Mouse (Mus musculus) liver, embryonic 15.5 days (tissue): Measurements from ENCODE around the gene 5730455P16Rik. TPM values are rescaled to one million over a fixed set of nuclear protein-coding genes. Genes with fewer than 3 reads are reported as not detected.
"Not testable (repeated sequence)": the region's sequence is repeated elsewhere in the genome, so short reads cannot be mapped to it uniquely, and the experiment has no call there.

Source experiments
- ATAC-seq: fragments of 200-750 bp; cut with Nextera tagmentation; 2 replicates; pipeline ENCODE4 v1.8.0; 2017; ENCODE audit warnings: moderate number of reproducible peaks, mild to moderate bottlenecking, moderate library complexity; ENCODE audit not compliant: insufficient read depth
- H3K27ac ChIP-seq: fragments of 300-500 bp; sonication (generic); replicated peaks from 2 replicates; pipeline ENCODE4 v1.5.1; 2015; ENCODE audit warnings: mild to moderate bottlenecking, inconsistent platforms
- H3K27me3 ChIP-seq: fragments of 300-500 bp; sonication (generic); 2 replicates; pipeline ENCODE4 v1.6.1; 2015; ENCODE audit warnings: mild to moderate bottlenecking, inconsistent platforms
- H3K36me3 ChIP-seq: fragments of 300-500 bp; sonication (generic); replicated peaks from 2 replicates; pipeline ENCODE4 v1.6.1; 2015; ENCODE audit warnings: moderate library complexity, mild to moderate bottlenecking, inconsistent platforms
- H3K4me1 ChIP-seq: fragments of 300-500 bp; sonication (generic); replicated peaks from 2 replicates; pipeline ENCODE4 v1.6.1; 2015; ENCODE audit warnings: inconsistent platforms
- H3K4me2 ChIP-seq: fragments of 300-500 bp; sonication (generic); 2 replicates; pipeline ENCODE4 v1.6.1; 2015; ENCODE audit warnings: moderate library complexity, mild to moderate bottlenecking, inconsistent platforms
- H3K4me3 ChIP-seq: fragments of 300-500 bp; sonication (generic); replicated peaks from 2 replicates; pipeline ENCODE4 v1.5.1; 2015; ENCODE audit warnings: mild to moderate bottlenecking, inconsistent platforms
- H3K9ac ChIP-seq: fragments of 300-500 bp; sonication (generic); 2 replicates; pipeline ENCODE4 v1.6.1; 2015; ENCODE audit warnings: moderate library complexity, mild to moderate bottlenecking, inconsistent platforms
- H3K9me3 ChIP-seq: fragments of 300-500 bp; sonication (generic); replicated peaks from 2 replicates; pipeline ENCODE4 v1.6.1; 2016; ENCODE audit warnings: inconsistent platforms
- WGBS: fragments of 180-500 bp; shearing (Covaris S2); methylation state at CpG from one replicate; pipeline ENCODE4 v1.1.7; 2015; ENCODE audit warnings: mixed read lengths; ENCODE audit not compliant: insufficient replicate concordance; 5-methylcytosine and 5-hydroxymethylcytosine counted together
- polyA plus RNA-seq: library from polyadenylated mRNA; unstranded; fragments of >200 nt; fragmentation: Nextera tagmentation; extraction: Ambion mirVana; gene quantifications from 2 replicates; pipeline ENCODE4 v1.2.1, GENCODE M21; 2015

Gene 5730455P16Rik
- polyA plus RNA-seq, 1 experiment from 2014 or later = 5.4 TPM

GRCm38 (mm10) chr11:80378452-80379068 is 726 bp upstream of the 5730455P16Rik start:
- H3K27me3 ChIP-seq, ATAC-seq, H3K9me3 ChIP-seq, H3K36me3 ChIP-seq: not testable (repeated sequence)
- H3K9ac ChIP-seq = peak overlapping the region; percentile 89
- 54% methylated on average over 2 of the region's 2 CpGs for WGBS
- peak overlapping the region; percentile 79 for H3K4me3 ChIP-seq
- peak overlapping the region; percentile 93 for H3K4me2 ChIP-seq
- peaks cover 35% of the 10 kb centered on the region for H3K4me1 ChIP-seq
- H3K27ac ChIP-seq = peak overlapping the region; percentile 83

DNA sequence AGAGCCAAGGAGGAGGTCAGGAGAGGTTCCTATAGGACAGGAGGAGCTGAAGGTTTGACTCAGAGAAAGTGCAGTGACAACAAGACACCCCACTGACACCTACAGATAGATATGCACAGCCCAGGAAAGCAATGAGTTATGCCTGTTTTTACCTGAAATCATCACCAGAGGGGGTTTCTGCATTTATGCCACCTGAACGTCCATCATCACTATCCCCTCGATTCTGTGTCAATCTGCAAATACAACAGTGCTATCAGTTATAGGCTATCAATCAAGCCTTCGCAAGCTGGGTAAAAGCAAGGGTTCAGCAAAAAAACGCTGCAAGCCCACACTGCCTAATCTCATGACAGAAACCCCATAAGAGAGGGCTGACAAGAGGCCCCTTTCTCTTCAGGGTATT is 1.2 kb downstream of the 5730455P16Rik start:
- 42% methylated on average over 4 of the region's 4 CpGs for WGBS

GRCm38 (mm10) chr11:80368949-80369348 is 8.9 kb downstream of the 5730455P16Rik start:
- 85% methylated on average over 1 of the region's 1 CpGs for WGBS

More for the DNA sequence above, 1.2 kb downstream of the 5730455P16Rik start:
- ATAC-seq = no peak
- Histone ChIP-seq H3K4me1 (peaks cover 25% of the 10 kb centered on the region), H3K9ac (no peak overlapping the region), H3K4me3 (peak overlapping the region; percentile 79; the same call in 1 of the 2 replicates), H3K4me2 (peak overlapping the region; percentile 93), H3K27me3 (no peaks in the 10 kb centered on the region), H3K27ac (no peak overlapping the region), H3K36me3 (peaks cover 20% of the 10 kb centered on the region), H3K9me3 (no peaks in the 10 kb centered on the region)

DNA sequence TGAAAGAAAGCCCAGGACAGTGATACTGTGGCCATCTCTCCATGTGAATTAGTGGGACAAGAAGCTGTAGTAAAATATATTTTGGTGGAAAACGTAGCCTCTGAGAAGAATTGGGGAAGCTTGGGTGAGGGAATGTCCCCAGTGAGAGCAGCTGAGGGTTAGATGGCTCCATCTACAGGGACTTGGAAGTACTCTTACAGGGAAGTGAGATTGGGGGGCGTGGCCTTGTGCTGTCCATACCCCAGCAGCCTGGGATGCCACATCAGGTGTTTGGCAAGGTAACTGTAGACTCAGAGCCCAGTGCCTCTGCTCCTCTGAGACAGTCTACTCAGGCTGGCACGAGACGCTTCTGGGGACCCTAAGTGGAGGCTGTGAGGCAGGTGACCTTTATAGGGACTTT is 23.0 kb downstream of the 5730455P16Rik start:
- Histone ChIP-seq H3K4me2 (no peak overlapping the region), H3K27me3 (0 out of 2 replicates have a peak, but pooled peaks cover 5% of the 10 kb centered on the region), H3K27ac (no peak overlapping the region), H3K36me3 (0 out of 2 replicates have a peak, but pooled peaks cover 4% of the 10 kb centered on the region), H3K9ac (no peak overlapping the region), H3K4me1 (no peaks in the 10 kb centered on the region), H3K4me3 (no peak overlapping the region), H3K9me3 (no peaks in the 10 kb centered on the region)
- ATAC-seq = no peak
- WGBS = 33% methylated on average over 4 of the region's 4 CpGs

More at GRCm38 (mm10) chr11:80368949-80369348, 8.9 kb downstream of the 5730455P16Rik start:
- Histone ChIP-seq H3K9ac (no peak overlapping the region), H3K9me3 (no peaks in the 10 kb centered on the region), H3K27me3 (no peaks in the 10 kb centered on the region), H3K4me1 (no peaks in the 10 kb centered on the region), H3K27ac (no peak overlapping the region), H3K36me3 (peaks cover 52% of the 10 kb centered on the region), H3K4me2 (no peak overlapping the region), H3K4me3 (no peak overlapping the region)
- no peak for ATAC-seq

DNA sequence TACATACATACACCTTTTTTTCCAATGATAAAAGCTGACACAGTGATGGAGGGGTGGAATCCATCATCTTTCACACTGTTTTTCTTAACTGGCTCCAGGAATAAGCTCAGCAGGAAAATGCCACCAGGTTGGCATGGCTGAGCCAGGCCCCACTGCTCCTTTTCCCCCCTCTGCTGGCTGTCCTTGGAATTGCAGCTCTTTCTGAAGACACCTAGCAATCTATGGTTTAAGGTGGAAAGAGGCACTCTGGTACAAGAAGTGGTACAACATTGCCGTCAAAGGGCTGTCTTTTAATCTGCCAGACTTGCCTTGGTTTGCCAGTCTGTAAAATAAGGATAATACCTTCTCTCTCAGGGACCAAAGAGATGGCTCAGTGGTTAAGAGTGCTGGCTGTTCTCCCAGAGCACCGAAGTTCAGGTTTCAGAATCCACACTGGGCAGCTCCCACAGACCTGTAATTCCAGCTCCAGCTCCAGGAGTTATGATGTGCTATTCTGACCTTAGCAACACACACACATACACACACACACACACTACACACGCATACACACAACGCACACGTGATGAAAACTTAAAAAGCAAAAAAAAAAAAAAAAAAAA is 25.9 kb downstream of the 5730455P16Rik start:
- no peak overlapping the region for H3K4me3 ChIP-seq
- H3K27me3 ChIP-seq = 0 out of 2 replicates have a peak, but pooled peaks cover 5% of the 10 kb centered on the region
- H3K4me1 ChIP-seq = no peaks in the 10 kb centered on the region
- H3K9ac ChIP-seq = no peak overlapping the region
- no peak for ATAC-seq
- H3K36me3 ChIP-seq = no peaks in the 10 kb centered on the region
- no peak overlapping the region for H3K27ac ChIP-seq
- no peak overlapping the region for H3K4me2 ChIP-seq
- WGBS = 66% methylated on average over 5 of the region's 5 CpGs
- H3K9me3 ChIP-seq = no peaks in the 10 kb centered on the region

DNA sequence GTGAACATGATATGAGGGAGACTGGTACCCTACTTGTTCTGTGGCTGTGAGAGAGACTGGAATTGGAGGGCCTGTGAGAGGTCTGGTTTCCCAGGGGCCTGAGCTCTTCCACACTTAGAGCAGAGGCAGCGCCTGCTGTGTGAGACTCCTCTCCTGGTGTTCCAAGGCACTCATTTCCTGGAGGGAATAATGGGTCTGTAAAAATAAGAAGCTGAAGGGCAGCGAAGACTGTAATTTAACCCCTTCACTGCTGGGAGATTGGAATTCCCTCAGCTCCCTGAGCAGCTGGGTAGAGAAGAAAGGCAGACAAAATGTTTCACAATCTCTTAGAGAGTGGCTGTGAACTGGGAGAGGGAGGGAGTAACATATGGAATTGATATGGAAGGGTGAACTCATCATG is 35.4 kb downstream of the 5730455P16Rik start:
- ATAC-seq = no peak
- no peak overlapping the region for H3K27ac ChIP-seq
- peaks cover 3% of the 10 kb centered on the region; the same call in 1 of the 2 replicates for H3K27me3 ChIP-seq
- no peak overlapping the region for H3K4me3 ChIP-seq
- WGBS = 41% methylated on average over 2 of the region's 2 CpGs
- H3K9ac ChIP-seq = no peak overlapping the region
- H3K9me3 ChIP-seq = no peaks in the 10 kb centered on the region
- no peaks in the 10 kb centered on the region for H3K36me3 ChIP-seq
- no peak overlapping the region for H3K4me2 ChIP-seq
- no peaks in the 10 kb centered on the region for H3K4me1 ChIP-seq

DNA sequence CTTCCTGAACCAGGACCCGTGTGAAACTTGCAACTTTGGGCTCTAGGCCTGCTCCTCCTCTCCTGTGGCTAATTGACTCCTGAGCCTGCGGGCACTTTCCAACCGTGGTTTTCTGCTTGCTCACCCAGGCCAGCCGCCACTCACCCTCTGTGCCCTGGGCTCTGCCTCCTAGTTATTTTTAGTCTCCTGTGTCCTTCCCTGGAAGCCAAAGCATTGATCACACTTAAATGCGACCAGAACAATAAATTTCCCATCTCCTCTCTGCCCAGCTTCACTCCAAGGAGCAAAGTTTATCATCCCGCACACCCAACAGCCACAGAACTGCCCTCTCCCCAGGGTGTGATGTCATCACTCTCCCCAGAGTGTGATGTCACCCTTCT is 41.5 kb downstream of the 5730455P16Rik start:
- H3K4me2 ChIP-seq = no peak overlapping the region
- no peaks in the 10 kb centered on the region for H3K9me3 ChIP-seq
- H3K4me1 ChIP-seq = no peaks in the 10 kb centered on the region
- peaks cover 24% of the 10 kb centered on the region for H3K27me3 ChIP-seq
- H3K4me3 ChIP-seq = no peak overlapping the region
- no peak overlapping the region for H3K27ac ChIP-seq
- WGBS = 16% methylated on average over 6 of the region's 6 CpGs
- no peak for ATAC-seq
- no peaks in the 10 kb centered on the region for H3K36me3 ChIP-seq
- H3K9ac ChIP-seq = no peak overlapping the region

GRCm38 (mm10) chr11:80335609-80336350 is 42.1 kb downstream of the 5730455P16Rik start:
- WGBS = 5% methylated on average over 7 of the region's 7 CpGs
- Histone ChIP-seq H3K9ac (no peak overlapping the region), H3K27me3 (peaks cover 24% of the 10 kb centered on the region)

GRCm38 (mm10) chr11:80332709-80333400 is 45.0 kb downstream of the 5730455P16Rik start:
- Histone ChIP-seq H3K27me3 (peaks cover 28% of the 10 kb centered on the region), H3K9me3 (no peaks in the 10 kb centered on the region), H3K4me2 (no peak overlapping the region), H3K9ac (no peak overlapping the region), H3K4me1 (no peaks in the 10 kb centered on the region), H3K36me3 (no peaks in the 10 kb centered on the region), H3K27ac (no peak overlapping the region), H3K4me3 (no peak overlapping the region)
- ATAC-seq = no peak
- 43% methylated on average over 12 of the region's 12 CpGs for WGBS

More at GRCm38 (mm10) chr11:80335609-80336350, 42.1 kb downstream of the 5730455P16Rik start:
- Histone ChIP-seq H3K36me3 (no peaks in the 10 kb centered on the region), H3K27ac (no peak overlapping the region), H3K4me2 (no peak overlapping the region), H3K4me3 (no peak overlapping the region), H3K4me1 (no peaks in the 10 kb centered on the region), H3K9me3 (no peaks in the 10 kb centered on the region)
- ATAC-seq = no peak

DNA sequence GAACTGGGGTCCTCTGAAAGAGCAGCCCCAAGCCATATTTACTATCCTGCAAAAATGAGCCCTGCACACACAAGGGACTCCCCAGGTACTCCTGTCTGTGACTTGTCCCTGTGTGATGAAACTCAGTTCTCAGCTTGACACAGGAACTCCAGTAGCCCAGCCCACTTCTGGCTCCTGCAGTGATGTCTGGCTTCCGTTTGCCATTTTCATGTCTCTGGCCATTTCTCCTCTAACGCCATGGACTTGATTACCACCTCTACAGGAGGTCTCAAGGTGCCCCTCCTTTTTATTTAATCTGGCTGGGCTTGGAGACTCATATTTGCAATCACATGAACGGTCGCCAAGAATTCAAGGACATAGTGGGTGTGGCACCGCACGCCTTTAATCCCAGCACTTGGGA is 53.2 kb downstream of the 5730455P16Rik start:
- Histone ChIP-seq H3K9me3 (no peaks in the 10 kb centered on the region), H3K4me1 (no peaks in the 10 kb centered on the region), H3K27ac (no peak overlapping the region), H3K4me2 (no peak overlapping the region), H3K27me3 (peaks cover 5% of the 10 kb centered on the region; the same call in 1 of the 2 replicates), H3K9ac (no peak overlapping the region), H3K36me3 (no peaks in the 10 kb centered on the region), H3K4me3 (no peak overlapping the region)
- WGBS = 65% methylated on average over 6 of the region's 6 CpGs
- ATAC-seq = no peak

DNA sequence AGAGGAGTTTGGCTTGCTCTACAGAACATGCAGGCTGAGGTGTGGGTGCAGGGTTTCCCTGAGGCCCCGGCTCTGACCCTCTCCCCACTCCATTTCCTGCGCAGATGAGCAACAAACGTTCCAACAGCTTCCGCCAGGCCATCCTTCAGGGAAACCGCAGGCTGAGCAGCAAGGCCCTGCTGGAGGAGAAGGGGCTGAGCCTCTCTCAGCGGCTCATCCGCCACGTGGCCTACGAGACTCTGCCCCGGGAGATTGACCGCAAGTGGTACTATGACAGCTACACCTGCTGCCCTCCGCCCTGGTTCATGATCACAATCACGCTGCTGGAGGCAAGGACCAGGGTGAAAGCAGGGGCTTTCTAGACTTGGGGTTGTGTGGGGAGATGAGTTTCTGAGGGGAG is 54.6 kb downstream of the 5730455P16Rik start:
- no peaks in the 10 kb centered on the region for H3K4me1 ChIP-seq
- H3K27me3 ChIP-seq = no peaks in the 10 kb centered on the region
- no peaks in the 10 kb centered on the region for H3K9me3 ChIP-seq
- WGBS = 34% methylated on average over 13 of the region's 13 CpGs
- no peak overlapping the region for H3K9ac ChIP-seq
- H3K4me3 ChIP-seq = no peak overlapping the region
- H3K4me2 ChIP-seq = no peak overlapping the region
- no peaks in the 10 kb centered on the region for H3K36me3 ChIP-seq
- ATAC-seq = no peak
- H3K27ac ChIP-seq = no peak overlapping the region
